Mouse (Mus musculus) MEL-GATA-1-ER (cell line): Measurements from ENCODE around the gene 5730596B20Rik.

Experiments used
- DNase-seq: peaks from one replicate; pipeline ENCODE4 v3.0.0-alpha.2; 2012; ENCODE audit warnings: low read depth; ENCODE audit errors: extremely low read depth

Gene 5730596B20Rik

GRCm38 (mm10) chr6:52194690-52195089, 17.4 kb downstream of the 5730596B20Rik start:
- no peak for DNase-seq

GRCm38 (mm10) chr6:52196811-52197210, 19.5 kb downstream of the 5730596B20Rik start:
- DNase-seq, result no peak

- DNase-seq, result no peak
Measured at GRCm38 (mm10) chr6:52197271-52197670, 20.0 kb downstream of the 5730596B20Rik start.

GRCm38 (mm10) chr6:52200073-52200750, 22.9 kb downstream of the 5730596B20Rik start:
- no peak for DNase-seq

GRCm38 (mm10) chr6:52200751-52201250, 23.5 kb downstream of the 5730596B20Rik start:
- DNase-seq, result no peak

GRCm38 (mm10) chr6:52201269-52201668, 24.0 kb downstream of the 5730596B20Rik start:
- DNase-seq, result no peak

- DNase-seq, result no peak
Measured at GRCm38 (mm10) chr6:52202362-52203120, 25.2 kb downstream of the 5730596B20Rik start.

- no peak for DNase-seq
Measured at GRCm38 (mm10) chr6:52203121-52203370, 25.7 kb downstream of the 5730596B20Rik start.

- DNase-seq, result no peak
Measured at GRCm38 (mm10) chr6:52203371-52204049, 26.2 kb downstream of the 5730596B20Rik start.

- DNase-seq, result no peak
Measured at GRCm38 (mm10) chr6:52204050-52204752, 26.9 kb downstream of the 5730596B20Rik start, which contains the start of gene Hoxa5. Hoxa5 (minus strand) TSS chr6:52204587.

GRCm38 (mm10) chr6:52205221-52205620, 27.9 kb downstream of the 5730596B20Rik start:
- no peak for DNase-seq

GRCm38 (mm10) chr6:52205638-52206621, 28.6 kb downstream of the 5730596B20Rik start:
- DNase-seq, result no peak

- no peak for DNase-seq
Measured at GRCm38 (mm10) chr6:52206882-52207683, 29.8 kb downstream of the 5730596B20Rik start.

- DNase-seq, result no peak
Measured at GRCm38 (mm10) chr6:52207684-52207976, 30.3 kb downstream of the 5730596B20Rik start.

- DNase-seq, result no peak
Measured at GRCm38 (mm10) chr6:52208072-52208867, 31.0 kb downstream of the 5730596B20Rik start, which contains the start of gene Hoxa6. Hoxa6 (minus strand) TSS chr6:52208722.

- DNase-seq, result no peak
Measured at GRCm38 (mm10) chr6:52208868-52209684, 31.8 kb downstream of the 5730596B20Rik start.

- no peak for DNase-seq
Measured at GRCm38 (mm10) chr6:52209685-52210046, 32.4 kb downstream of the 5730596B20Rik start.
